Mouse (Mus musculus) c-Kit-positive CD71-negative TER-119-negative erythroid progenitor cells, embryonic 14.5 days (primary cell): ENCODE measurements around the gene Gstcd.

ENCODE experiments used
- DNase-seq: peaks from one replicate; pipeline ENCODE4 v3.0.0-alpha.2; 2013; ENCODE audit warnings: low read depth

Gstcd gene

DNA sequence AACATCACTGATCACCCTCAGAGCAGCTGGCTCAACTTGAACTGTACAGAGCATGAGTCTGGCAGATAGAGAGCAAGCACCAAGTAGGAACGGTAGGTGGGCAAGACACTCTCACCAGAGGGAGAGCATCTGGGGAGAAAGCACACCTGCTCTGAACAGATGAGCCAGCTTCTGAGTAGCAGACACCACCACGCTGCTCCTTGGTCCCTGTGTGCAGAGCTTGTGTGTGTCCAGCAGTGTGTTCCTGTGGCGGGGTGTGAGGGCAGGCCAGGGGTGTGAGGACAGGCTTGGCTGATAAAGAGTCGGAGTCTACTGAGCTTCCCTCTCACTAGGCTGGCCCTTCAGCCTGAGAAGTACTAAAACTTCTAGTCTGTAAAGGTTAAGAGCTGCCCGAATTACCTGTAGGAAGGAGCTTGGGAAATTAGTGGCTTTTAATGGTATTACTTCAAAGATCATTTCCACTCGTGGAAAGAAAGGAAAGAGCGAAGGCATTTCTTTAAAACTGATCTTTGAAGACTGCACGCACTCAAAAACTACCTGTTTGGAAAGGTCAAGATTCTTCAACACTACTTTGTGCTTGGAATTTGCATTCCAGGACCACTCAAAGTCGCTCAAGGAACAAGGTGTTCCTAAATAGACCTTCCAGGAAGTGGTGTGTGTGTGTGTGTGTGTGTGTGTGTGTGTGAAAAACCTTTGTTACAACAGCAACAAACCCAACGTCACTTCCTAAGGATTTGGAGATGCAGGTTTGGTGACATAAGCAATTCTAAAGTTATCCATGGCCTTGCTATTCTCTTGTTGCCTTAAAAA, 151.4 kb downstream of the Gstcd start:
- DNase-seq: no peak

DNA sequence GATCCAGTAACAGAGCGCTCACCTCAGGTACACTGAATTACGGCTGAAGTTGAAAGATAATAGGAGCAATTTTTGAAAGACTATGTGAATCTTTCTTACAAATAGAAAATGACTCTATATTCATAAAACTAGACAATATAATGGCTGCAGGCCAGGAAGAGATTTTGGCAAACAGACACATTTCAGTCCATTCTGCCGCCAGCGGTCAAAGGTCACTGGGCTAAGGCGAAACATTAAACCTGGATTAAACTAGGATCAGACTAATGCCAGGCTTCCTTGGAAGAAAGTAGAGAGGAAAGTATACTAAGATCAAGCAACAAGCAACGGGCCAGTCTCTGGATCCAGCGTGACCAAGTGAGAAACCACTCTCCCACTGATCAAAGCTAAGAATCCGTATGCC, 152.8 kb downstream of the Gstcd start:
- no peak for DNase-seq

DNA sequence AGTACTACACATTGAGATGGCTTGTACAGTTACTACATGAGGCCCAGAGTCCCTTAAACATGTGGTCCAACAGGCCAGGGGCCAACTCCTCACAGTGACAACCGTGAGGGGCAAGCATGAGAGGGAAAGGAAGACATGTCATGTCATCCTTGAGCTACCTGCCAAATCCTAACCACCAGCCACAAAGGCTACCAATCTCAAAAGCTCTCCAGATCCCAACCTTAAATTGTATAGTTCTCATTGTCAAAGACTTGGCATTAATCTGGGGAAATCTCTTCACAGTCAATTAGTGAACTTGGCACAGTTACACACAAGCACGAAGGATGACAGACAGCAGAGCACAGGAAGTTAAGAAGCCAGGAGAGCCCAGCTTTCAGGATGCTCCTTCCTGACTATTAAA, 157.2 kb downstream of the Gstcd start:
- DNase-seq: no peak
